Mouse (Mus musculus) thymus, postnatal 36 days (tissue): Measurements from ENCODE around the gene Kpna4.
A peak's percentile ranks its signal among the peaks of the same experiment; 100 is the strongest.

ENCODE experiments used
- DNase-seq, 2 experiments: peaks; one replicate each; pipeline ENCODE4 v3.0.0; 2022; ENCODE audit warnings: mixed read lengths in 2 of 2

The Kpna4 gene

GRCm38 (mm10) chr3:69126509-69127345 lies at the start of gene Kpna4:
Gene Kpna4, minus strand, starts transcription at chr3:69127113.
- peak; percentile 92 to 96 for DNase-seq

- no peak for DNase-seq
Measured at GRCm38 (mm10) chr3:69175229-69175628, 48.3 kb upstream of the Kpna4 start.

- DNase-seq = peak; percentile 46 to 55
Measured at GRCm38 (mm10) chr3:69171123-69171522, 44.2 kb upstream of the Kpna4 start.

DNA sequence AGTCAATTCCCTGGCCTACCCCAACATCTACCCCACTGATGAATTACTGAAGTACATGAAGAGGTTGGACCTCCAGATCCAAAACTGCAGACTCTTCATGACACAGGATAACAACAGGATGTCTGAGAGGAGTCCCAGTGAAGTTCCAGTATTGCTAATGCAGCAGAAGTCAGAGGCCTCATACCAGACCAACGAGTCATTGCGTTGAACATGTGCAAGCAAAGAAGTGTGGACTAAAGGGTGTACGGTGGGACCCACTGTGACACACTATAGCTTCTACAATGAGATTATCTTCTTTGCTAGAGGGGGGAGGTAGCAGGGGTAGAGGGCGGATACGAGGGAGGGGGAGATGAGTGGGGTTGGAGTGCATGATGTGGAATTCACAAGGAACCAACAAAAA lies 42.9 kb upstream of the Kpna4 start:
- no peak for DNase-seq

DNA sequence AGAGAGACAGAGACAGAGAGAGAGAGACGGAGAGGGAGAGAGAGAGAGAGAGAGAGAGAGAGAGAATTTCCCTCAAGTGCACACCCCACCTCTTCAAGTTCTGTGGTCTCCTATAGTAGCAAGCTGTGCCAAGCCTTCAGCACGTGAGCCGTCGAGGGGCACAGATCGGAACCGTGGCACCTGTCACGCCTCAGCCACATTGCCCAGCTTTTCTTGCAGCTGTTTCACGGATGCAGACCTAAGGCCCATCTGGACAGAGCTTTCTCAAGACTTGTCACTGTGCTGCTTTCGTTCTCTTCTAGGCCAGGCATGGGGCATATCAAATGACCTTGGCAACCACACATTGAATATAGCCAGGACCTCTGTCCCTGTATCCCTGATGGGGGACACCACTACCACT lies 41.8 kb upstream of the Kpna4 start:
- no peak for DNase-seq

- no peak for DNase-seq
Measured at GRCm38 (mm10) chr3:69163057-69163456, 36.1 kb upstream of the Kpna4 start.

- DNase-seq = no peak
Measured at GRCm38 (mm10) chr3:69160429-69160828, 33.5 kb upstream of the Kpna4 start.

DNA sequence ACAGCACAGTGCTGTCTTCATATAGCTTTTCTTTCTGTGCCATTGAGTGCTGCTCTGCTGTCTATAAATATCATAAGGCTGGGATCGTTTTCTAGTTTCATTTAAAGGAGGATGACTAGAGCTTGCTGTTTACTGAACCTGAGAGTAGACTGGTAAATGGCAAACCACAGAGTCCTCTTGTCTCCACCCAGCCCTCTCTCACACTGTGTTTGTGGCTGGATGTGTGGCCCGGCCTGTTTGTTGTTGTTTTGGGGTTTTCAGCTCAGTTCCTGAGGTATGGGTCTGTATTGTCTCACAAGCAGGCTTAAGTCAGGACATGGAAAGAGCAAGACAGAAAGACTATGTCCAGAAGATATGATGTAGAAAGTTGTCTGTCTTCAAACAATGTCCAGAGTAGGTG lies 32.6 kb upstream of the Kpna4 start:
- peak in 1 of 2 experiments; percentile 23 for DNase-seq

DNA sequence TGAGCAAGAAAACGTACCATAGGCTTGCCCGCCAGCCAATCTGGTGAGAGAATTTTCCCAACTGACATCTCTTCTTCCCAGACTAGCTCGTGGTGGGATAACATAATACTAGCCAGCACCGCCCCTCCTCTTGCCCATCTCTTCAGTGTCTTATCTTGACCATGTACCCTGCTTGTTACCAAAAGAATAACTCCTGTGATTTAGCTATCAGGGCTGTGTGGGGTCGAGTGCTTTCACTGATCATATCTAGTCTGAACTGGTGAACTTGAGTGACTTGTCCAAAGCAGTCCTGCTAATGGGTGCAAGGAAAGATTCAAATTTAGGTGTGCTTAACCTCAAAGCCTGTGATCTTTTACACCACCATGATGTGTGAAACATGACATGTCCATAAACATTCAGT lies 31.0 kb upstream of the Kpna4 start:
- DNase-seq = no peak

DNA sequence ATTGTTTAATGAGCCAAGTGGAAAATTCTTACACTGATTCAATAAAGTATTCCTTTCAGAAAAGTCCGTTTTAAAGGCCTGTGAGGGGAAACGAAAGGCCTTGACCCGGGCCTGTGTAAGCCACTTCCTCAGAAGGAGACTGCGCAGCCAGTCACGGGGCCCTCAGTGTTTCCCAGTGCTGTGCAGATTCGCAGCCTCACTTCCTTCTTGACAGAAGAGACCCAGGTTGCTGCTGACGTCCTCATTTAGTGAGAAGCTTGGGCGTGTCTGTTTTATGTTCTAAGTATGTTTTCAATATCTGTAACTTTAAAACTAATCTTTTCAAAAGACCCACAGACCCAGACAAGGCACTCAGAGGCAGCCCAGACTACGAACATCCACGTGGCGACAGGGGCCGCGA lies 29.6 kb upstream of the Kpna4 start:
- peak; percentile 58 to 73 for DNase-seq

DNA sequence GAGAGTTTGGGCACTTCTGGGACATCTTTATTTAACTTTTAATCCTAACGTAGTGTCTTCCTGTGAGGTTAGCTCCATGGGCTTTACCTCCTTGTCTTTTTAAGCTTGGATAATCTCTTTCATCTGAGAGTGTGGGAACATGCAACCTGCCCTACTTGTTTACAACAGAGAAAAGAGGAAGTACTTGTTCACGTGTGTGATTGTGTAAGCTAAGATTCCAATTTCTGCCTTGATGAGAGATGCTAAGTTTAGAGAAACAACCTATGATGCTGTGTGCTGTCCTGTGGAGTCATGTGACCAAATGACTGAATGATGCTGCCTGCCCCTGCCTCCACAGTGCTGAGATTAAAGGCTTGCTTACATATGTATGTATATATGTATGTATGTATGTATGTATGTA lies 27.8 kb upstream of the Kpna4 start:
- no peak for DNase-seq

- no peak for DNase-seq
Measured at GRCm38 (mm10) chr3:69150921-69151320, 24.0 kb upstream of the Kpna4 start.

GRCm38 (mm10) chr3:69142372-69142994 lies 15.6 kb upstream of the Kpna4 start:
- no peak for DNase-seq

DNA sequence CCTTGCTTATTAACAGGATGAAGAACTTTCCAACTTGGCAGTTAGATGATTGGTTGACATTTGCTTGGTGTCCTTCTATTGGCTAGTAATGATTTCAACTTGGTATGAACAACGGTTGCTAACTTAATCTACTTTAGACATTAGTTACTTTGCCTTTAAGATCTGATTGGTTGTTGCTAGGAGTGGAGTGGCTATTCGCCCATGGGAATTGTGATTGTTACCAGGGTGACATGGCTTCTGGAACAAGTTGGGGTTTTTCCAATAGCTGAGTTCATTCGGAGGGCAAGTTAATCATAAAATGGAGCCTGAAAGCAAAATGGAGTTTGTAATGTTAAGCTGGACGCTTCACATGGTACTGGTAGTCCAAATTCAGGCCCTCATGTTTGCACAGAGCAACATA lies 13.9 kb upstream of the Kpna4 start:
- DNase-seq = no peak

- no peak for DNase-seq
Measured at GRCm38 (mm10) chr3:69136059-69136458, 9.1 kb upstream of the Kpna4 start.

GRCm38 (mm10) chr3:69130973-69131372 lies 4.1 kb upstream of the Kpna4 start:
- DNase-seq = no peak

GRCm38 (mm10) chr3:69127693-69128092 lies 780 bp upstream of the Kpna4 start:
- peak in 1 of 2 experiments; percentile 11 for DNase-seq

- no peak for DNase-seq
Measured at GRCm38 (mm10) chr3:69127346-69127678, 399 bp upstream of the Kpna4 start.

- peak in 1 of 2 experiments; percentile 29 for DNase-seq
Measured at GRCm38 (mm10) chr3:69125891-69126508, 913 bp downstream of the Kpna4 start.

DNA sequence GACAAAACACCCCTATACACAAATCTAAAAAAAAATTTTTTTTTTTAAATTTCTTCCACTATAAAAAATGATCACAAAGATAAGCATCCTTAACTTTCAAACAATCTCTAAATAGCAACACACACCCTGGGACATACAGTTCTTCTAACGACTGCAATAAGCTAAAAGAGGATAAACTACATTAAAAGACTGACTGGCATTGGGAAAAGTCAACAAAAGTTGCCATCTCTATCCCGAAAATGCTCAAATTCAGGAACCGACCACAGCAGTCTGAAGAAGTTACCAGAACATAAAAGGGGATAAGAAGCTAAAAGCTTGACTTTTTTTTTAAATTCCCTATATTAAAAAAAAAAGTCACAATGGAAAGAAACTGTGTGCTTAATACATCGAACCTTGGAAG lies 1.5 kb downstream of the Kpna4 start:
- no peak for DNase-seq

DNA sequence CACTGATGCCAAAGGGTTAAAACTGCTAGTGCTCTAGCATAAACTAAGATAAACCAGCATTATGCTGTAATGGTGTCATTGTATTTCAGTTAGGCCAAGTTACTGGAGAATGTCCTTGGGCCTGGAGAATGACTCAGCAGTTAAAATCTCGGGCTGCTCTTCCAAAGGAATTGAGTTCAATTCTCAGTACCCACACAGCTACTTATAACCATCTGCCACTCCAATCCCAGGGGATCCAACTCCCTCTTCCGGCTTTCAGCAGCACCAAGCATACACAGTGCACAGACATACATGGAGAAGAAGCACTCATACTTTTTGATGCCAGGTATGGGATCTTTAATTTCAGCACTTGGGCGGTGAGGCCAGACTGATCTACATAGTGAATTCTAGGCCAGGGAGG lies 8.1 kb downstream of the Kpna4 start:
- DNase-seq = no peak

- no peak for DNase-seq
Measured at GRCm38 (mm10) chr3:69114760-69115159, 12.2 kb downstream of the Kpna4 start.

- DNase-seq = no peak
Measured at GRCm38 (mm10) chr3:69113956-69114355, 13.0 kb downstream of the Kpna4 start.

DNA sequence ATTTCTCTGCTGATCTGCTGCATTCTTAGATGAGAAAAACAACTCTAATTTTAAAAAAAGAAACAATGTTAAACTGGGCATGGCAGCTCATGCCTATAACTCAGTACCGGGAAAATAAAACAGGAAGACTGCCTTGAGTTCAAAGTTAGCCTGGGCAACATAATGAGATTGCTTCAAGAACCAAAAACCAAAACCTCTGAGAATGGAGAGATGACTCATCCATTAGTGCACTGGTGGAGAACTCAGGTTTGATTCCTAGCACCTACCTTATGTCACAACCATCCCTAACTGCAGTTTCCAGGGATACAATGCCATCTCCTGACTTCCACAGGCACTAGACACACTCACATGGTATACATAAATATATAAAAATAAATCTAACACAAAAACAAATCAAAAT lies 17.8 kb downstream of the Kpna4 start:
- DNase-seq = no peak
